Mouse (Mus musculus) intestine, embryonic 14.5 days (tissue): ENCODE measurements at regions not wholly inside any gene's neighbourhood (a gene's known extent, or its start where the extent isn't known, plus 50 kb on each side); places are given as distances from the start of the nearest gene placed in this dataset.

Experiments used
- ATAC-seq: fragments of 200-750 bp; cut with Nextera tagmentation; replicated peaks from 2 replicates; pipeline ENCODE4 v1.8.0; 2017; ENCODE audit warnings: low read depth, moderate number of reproducible peaks, moderate TSS enrichment, moderate library complexity; ENCODE audit not compliant: low FRiP score, low TSS enrichment
- DNase-seq: peaks from one replicate; pipeline ENCODE4 v3.0.0-alpha.2; 2018; ENCODE audit warnings: low spot score
- H3K27ac ChIP-seq: fragments of 300-500 bp; sonication (generic); 2 replicates; pipeline ENCODE4 v1.5.1; 2014; ENCODE audit warnings: low read depth, mild to moderate bottlenecking, control low read depth
- H3K27me3 ChIP-seq: fragments of 300-500 bp; sonication (generic); replicated peaks from 2 replicates; pipeline ENCODE4 v1.6.1; 2014; ENCODE audit warnings: low read length, control low read depth; ENCODE audit not compliant: control insufficient read depth, insufficient read depth
- H3K36me3 ChIP-seq: fragments of 300-500 bp; sonication (generic); 2 replicates; pipeline ENCODE4 v1.6.1; 2014; ENCODE audit warnings: low read length, control low read depth; ENCODE audit not compliant: control insufficient read depth, insufficient read depth
- H3K4me1 ChIP-seq: fragments of 300-500 bp; sonication (generic); replicated peaks from 2 replicates; pipeline ENCODE4 v1.6.1; 2014; ENCODE audit warnings: low read length, control low read depth, mixed read lengths; ENCODE audit not compliant: control insufficient read depth, insufficient read depth
- H3K4me2 ChIP-seq: fragments of 300-500 bp; sonication (generic); 2 replicates; pipeline ENCODE4 v1.6.1; 2014; ENCODE audit warnings: low read length
- H3K4me3 ChIP-seq: fragments of 300-500 bp; sonication (generic); 2 replicates; pipeline ENCODE4 v1.5.1; 2014; ENCODE audit warnings: low read depth, low read length, control low read depth, mixed read lengths
- H3K9ac ChIP-seq: fragments of 300-500 bp; sonication (generic); 2 replicates; pipeline ENCODE4 v1.6.1; 2014; ENCODE audit warnings: mild to moderate bottlenecking, low read length
- H3K9me3 ChIP-seq: fragments of 300-500 bp; sonication (generic); 2 replicates; pipeline ENCODE4 v1.6.1; 2016; ENCODE audit warnings: low read length, control low read depth; ENCODE audit not compliant: control insufficient read depth
- WGBS: fragments of 180-500 bp; shearing (Covaris S2); extraction: QIAGEN DNeasy Blood & Tissue Kit; methylation state at CpG from one replicate; pipeline ENCODE4 v1.1.7; 2014; 5-methylcytosine and 5-hydroxymethylcytosine counted together

GRCm38 (mm10) chr1:72944805-72945749, 70.4 kb upstream of the Igfbp5 start:
- no peak overlapping the region for H3K4me3 ChIP-seq
- no peaks in the 10 kb centered on the region for H3K27me3 ChIP-seq
- ATAC-seq (peak; percentile 77), DNase-seq (peak; percentile 68)
- no peaks in the 10 kb centered on the region for H3K9me3 ChIP-seq
- H3K4me2 ChIP-seq, result peak overlapping the region; percentile 38
- H3K36me3 ChIP-seq, result no peaks in the 10 kb centered on the region
- 10% methylated on average over 21 of the region's 21 CpGs for WGBS
- H3K27ac ChIP-seq, result peak overlapping the region; percentile 52; the same call in 1 of the 2 replicates
- no peak overlapping the region for H3K9ac ChIP-seq
- H3K4me1 ChIP-seq, result peaks cover 21% of the 10 kb centered on the region

DNA sequence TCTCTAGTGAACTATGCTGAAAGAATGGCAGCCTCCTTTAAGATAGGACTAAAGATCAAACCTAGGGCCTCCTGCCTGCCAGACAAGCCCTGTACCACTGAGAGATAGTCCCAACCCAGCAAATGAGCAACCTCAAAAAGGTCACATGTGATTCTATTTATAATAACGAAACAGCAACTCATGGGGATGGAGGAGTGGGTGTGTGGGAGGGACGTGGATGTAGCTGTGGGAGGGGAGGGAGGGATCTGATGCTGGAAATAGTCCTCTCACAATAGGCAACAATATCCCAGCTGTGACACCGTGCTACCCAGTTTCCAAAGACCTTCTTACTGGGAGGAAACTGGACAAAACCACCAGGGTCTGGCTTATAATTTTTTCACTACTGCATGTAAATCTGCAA, 69.5 kb upstream of the Igfbp5 start:
- no peak for DNase-seq
- H3K27ac ChIP-seq, result no peak overlapping the region
- H3K4me2 ChIP-seq, result no peak overlapping the region
- H3K9ac ChIP-seq, result no peak overlapping the region
- H3K36me3 ChIP-seq, result no peaks in the 10 kb centered on the region
- 43% methylated on average over 3 of the region's 3 CpGs for WGBS
- H3K9me3 ChIP-seq, result no peaks in the 10 kb centered on the region
- H3K4me3 ChIP-seq, result no peak overlapping the region
- ATAC-seq, result no peak
- H3K4me1 ChIP-seq, result peaks cover 21% of the 10 kb centered on the region
- H3K27me3 ChIP-seq, result no peaks in the 10 kb centered on the region

GRCm38 (mm10) chr1:72943082-72943481, 68.4 kb upstream of the Igfbp5 start:
- peaks cover 21% of the 10 kb centered on the region for H3K4me1 ChIP-seq
- no peak overlapping the region for H3K4me3 ChIP-seq
- H3K27me3 ChIP-seq, result no peaks in the 10 kb centered on the region
- ATAC-seq (no peak), DNase-seq (no peak)
- H3K36me3 ChIP-seq, result no peaks in the 10 kb centered on the region
- no peaks in the 10 kb centered on the region for H3K9me3 ChIP-seq
- no peak overlapping the region for H3K4me2 ChIP-seq
- H3K9ac ChIP-seq, result no peak overlapping the region
- WGBS, result 76% methylated on average over 1 of the region's 1 CpGs
- no peak overlapping the region for H3K27ac ChIP-seq

GRCm38 (mm10) chr1:72942351-72942750, 67.7 kb upstream of the Igfbp5 start:
- no peak for ATAC-seq
- WGBS, result 81% methylated on average over 9 of the region's 9 CpGs
- DNase-seq, result no peak

GRCm38 (mm10) chr1:72939948-72940347, 65.3 kb upstream of the Igfbp5 start:
- ATAC-seq, result no peak
- Histone ChIP-seq H3K27ac (no peak overlapping the region), H3K9ac (no peak overlapping the region), H3K36me3 (no peaks in the 10 kb centered on the region), H3K4me2 (no peak overlapping the region), H3K27me3 (no peaks in the 10 kb centered on the region), H3K4me1 (peaks cover 6% of the 10 kb centered on the region; the same call in 1 of the 2 replicates), H3K4me3 (no peak overlapping the region), H3K9me3 (no peaks in the 10 kb centered on the region)
- 91% methylated on average over 1 of the region's 1 CpGs for WGBS
- DNase-seq, result no peak

More at GRCm38 (mm10) chr1:72942351-72942750, 67.7 kb upstream of the Igfbp5 start:
- Histone ChIP-seq H3K9ac (no peak overlapping the region), H3K4me3 (no peak overlapping the region), H3K9me3 (no peaks in the 10 kb centered on the region), H3K4me1 (peaks cover 21% of the 10 kb centered on the region), H3K27ac (no peak overlapping the region), H3K36me3 (no peaks in the 10 kb centered on the region), H3K4me2 (no peak overlapping the region), H3K27me3 (no peaks in the 10 kb centered on the region)

DNA sequence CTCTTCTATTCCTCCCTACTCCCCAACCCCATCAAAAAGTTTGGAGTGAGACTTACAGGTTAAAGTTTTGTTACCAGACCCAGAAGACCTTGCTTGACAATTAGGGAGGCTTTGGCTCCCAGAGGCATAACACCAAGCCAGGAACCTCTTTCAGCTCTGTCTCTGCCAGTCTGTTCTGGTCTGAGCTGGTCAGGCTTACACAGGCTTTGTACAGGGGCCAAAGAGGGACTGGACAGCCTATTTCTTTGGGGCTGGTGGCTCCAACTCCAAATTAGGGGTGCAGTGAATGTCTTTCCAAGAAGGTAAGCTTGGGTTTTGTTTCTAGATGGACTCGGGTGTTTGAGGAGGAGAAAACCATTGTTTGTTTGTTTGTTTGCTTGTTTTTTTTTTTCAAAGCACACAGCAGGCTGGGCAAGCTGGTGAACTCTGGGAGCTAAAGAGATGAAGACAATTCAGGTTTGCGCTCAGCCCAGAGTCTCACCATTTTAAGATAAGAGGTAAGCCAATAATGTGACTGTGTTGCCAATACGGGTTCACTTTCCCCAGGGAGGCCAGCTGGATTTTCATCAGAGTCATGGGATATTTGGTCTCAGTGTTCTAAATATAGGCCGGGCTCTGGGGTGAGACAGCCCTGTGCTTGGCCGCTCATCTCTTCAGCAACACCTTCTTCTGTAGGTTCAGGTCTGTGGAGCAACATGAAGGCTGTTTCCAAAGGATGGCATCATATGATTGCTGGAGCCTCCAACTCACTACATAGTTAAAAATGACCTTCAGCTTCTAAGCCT, 62.2 kb upstream of the Igfbp5 start:
- no peak overlapping the region for H3K4me3 ChIP-seq
- H3K9ac ChIP-seq, result no peak overlapping the region
- DNase-seq (no peak), ATAC-seq (no peak)
- no peak overlapping the region for H3K4me2 ChIP-seq
- H3K27me3 ChIP-seq, result no peaks in the 10 kb centered on the region
- 90% methylated on average over 5 of the region's 5 CpGs for WGBS
- H3K27ac ChIP-seq, result no peak overlapping the region
- H3K9me3 ChIP-seq, result no peaks in the 10 kb centered on the region
- no peaks in the 10 kb centered on the region for H3K4me1 ChIP-seq
- no peaks in the 10 kb centered on the region for H3K36me3 ChIP-seq

DNA sequence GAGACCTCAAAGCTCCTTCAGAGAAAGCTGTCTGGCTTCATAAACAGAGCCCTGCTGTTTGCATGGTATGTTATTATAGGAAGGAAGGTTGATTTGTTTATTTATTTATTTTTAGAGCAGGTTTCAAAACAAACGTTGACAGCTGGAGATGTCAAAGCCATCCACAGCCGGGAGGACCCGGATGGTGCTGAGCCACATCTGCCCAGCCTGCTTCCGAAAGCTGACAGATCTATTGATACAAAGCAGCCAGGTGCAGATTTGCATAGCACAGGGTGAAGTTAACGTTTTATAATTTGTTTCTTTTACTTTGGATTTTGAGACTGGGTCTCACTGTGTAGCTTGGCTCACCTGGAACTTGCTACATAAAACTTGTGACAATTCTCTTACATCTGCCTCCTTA, 61.5 kb upstream of the Igfbp5 start:
- DNase-seq (no peak), ATAC-seq (no peak)
- Histone ChIP-seq H3K36me3 (no peaks in the 10 kb centered on the region), H3K9me3 (no peaks in the 10 kb centered on the region), H3K4me2 (no peak overlapping the region), H3K27me3 (no peaks in the 10 kb centered on the region), H3K4me3 (no peak overlapping the region), H3K27ac (no peak overlapping the region), H3K9ac (no peak overlapping the region), H3K4me1 (no peaks in the 10 kb centered on the region)
- 37% methylated on average over 5 of the region's 5 CpGs for WGBS

GRCm38 (mm10) chr1:72935084-72935483, 60.4 kb upstream of the Igfbp5 start:
- Histone ChIP-seq H3K36me3 (no peaks in the 10 kb centered on the region), H3K4me3 (no peak overlapping the region), H3K9me3 (no peaks in the 10 kb centered on the region), H3K9ac (no peak overlapping the region), H3K4me2 (no peak overlapping the region), H3K27ac (no peak overlapping the region), H3K4me1 (no peaks in the 10 kb centered on the region), H3K27me3 (no peaks in the 10 kb centered on the region)
- ATAC-seq (no peak), DNase-seq (no peak)
- WGBS, result 85% methylated on average over 4 of the region's 4 CpGs
